Mouse (Mus musculus) retina, adult 2 months (tissue): ENCODE measurements around the gene Fcho1.
A peak's percentile ranks its signal among the peaks of the same experiment; 100 is the strongest.

Experiments
- DNase-seq: peaks from one replicate; pipeline ENCODE4 v3.0.0-alpha.2; 2012; ENCODE audit warnings: low read depth, low spot score

The Fcho1 gene

GRCm38 (mm10) chr8:71682832-71683231 lies 42.7 kb downstream of the Fcho1 start:
- no peak for DNase-seq

- no peak for DNase-seq
These were observed 44.1 kb downstream of the Fcho1 start for GRCm38 (mm10) chr8:71681369-71681915.

- no peak for DNase-seq
These were observed 45.0 kb downstream of the Fcho1 start for GRCm38 (mm10) chr8:71680471-71680870.

DNA sequence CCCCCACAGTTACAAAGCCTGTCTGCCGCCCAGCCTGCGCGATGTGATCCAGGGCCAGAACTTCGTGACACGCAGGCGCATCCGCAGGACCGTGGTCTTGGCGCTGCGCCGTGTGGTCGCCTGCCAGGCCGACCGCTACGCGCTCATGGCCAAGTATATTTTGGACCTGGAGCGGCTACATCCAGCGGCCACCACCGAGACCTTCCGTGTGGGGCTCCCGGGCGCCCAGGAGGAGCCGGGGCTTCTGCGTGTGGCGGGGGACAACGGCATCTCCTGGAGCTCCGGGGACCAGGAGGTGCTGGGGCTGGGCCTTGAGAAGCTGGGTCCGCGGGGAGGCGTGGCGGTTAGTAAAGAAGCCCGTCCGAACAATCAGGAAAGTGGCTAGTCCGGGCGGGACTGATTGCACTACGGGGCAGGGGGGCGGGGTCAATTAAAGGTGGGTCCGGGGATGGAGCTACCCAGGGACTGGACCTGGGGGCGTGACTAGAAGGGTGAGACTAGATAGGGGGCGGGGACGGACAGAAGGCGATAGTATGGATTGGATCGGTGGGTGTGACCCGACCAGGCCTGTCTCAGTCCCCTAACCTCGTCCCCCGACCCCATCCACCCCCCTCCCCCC lies 45.9 kb downstream of the Fcho1 start:
- DNase-seq: no peak

DNA sequence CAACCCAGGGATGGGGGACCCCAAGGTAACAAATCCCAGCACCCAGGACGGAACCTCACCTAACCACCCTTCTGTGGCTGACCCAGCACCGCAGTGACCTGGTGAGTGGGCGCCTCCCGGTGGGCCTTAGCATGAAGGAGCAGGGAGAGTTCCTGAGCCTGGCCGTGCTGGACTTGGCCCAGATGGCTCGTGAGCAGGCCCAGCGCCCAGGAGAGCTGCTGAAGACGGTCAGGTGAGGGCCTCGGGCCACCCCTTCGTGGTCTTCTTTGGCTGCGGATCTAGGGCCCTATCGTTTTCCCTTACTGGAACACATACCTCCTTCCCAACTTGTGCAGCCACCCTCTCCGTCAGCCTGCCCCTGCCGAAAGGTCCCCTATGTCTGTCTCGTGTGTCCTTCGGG lies 46.4 kb downstream of the Fcho1 start:
- DNase-seq: no peak

DNA sequence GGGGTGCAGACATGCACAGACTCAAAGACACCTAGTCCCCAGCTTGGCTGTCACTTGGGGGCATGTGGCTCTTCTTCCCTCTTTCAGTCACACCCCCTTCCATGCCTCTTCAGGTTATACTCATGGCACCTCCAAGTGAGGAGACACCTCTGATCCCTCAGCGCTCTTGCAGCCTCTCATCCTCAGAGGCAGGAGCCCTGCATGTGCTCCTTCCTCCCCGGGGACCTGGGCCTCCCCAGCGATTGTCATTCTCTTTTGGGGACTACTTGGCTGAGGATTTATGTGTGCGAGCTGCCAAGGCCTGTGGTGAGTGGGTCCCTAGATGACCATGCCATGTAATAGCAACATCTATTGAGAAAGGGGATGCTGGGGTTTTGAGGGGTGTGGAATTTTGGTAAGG lies 47.3 kb downstream of the Fcho1 start:
- DNase-seq: no peak

- DNase-seq: no peak
These were observed 48.0 kb downstream of the Fcho1 start for GRCm38 (mm10) chr8:71677555-71677954.

DNA sequence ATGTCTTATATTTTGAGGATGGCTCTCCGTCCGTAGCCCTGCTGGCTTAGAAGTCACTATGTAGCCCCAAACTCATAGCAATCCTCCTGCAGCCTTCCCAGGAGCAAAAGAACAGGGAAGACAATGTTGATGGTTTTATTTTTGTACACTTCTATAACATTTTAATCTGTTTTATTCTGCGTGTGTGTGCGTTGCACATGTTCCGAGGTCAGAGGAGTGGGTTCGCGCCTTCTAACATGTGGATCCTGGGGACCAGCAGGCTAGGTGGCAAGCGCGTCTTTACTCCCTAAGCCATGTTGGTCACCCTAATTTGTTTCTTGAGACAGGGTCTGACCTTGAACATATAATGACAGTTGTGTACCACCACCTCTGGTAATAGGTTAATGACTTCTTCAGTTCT lies 48.7 kb downstream of the Fcho1 start:
- DNase-seq: no peak

DNA sequence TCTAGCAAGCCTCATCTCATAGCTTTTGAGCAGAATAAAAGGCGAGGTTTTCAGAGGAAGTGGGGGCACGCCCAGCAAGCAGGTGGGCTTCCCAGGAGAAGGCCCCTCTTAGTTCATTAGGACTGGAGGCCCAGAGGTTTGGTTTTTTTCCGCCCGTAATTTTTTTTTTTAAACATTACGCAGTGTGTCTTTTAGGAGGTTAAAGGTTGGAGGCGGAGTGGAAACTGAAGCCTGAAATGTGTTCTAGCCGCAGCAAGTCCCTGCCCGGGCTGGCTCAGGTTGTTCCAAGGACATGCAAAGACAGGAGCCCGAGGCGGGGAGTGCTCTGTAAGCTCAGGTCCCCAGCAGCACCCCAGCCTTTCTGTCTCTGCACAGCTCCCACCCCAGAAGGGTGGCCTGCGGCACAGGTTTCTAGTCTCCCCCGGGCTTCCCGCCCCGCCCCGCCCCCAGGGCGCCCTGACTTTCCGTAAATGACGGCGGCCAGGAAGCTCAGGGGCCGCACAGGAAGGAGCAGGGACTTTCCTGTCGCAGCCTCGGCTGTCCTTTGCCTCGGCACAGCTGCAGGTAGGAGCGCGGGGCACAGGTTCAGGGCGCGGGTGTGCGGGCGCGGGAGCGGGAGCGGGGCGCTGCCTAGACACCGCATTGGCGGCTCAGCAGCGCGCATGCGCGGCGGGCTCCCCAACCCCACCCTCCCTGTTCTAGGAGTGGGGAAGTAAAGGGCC lies 49.3 kb downstream of the Fcho1 start, which contains the start of gene Jak3:
Jak3 (plus strand) TSS at position 277 of the 722 bp plus-strand sequence.
- no peak for DNase-seq

DNA sequence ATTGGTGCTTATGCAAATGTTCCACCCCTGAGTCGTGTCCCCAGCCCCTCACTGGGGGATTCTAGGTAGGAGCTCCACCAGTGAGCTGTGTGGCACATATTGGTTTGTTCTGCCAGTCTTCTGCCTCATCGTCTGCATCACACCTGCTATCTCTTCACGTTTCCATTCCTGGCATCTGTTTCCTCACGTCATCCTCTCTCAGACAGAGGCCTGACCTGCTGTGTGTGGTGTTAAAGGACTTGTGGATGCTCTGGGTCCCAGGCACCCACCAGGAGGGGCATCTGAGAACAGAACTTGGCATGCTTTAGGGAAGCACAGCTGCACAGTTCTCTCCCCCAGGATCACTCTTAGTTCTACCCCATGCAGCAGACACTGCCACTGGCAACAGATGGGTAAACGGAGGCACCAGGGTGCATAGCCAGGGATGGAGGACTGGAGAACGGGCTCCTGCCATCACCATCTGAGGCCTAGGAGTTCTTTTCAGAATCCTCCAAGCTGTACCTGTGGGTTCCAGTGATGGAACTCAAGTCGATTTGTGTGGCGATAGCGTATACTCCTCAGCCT lies 50.0 kb downstream of the Fcho1 start:
- no peak for DNase-seq

GRCm38 (mm10) chr8:71674071-71674470 lies 51.4 kb downstream of the Fcho1 start:
- no peak for DNase-seq

DNA sequence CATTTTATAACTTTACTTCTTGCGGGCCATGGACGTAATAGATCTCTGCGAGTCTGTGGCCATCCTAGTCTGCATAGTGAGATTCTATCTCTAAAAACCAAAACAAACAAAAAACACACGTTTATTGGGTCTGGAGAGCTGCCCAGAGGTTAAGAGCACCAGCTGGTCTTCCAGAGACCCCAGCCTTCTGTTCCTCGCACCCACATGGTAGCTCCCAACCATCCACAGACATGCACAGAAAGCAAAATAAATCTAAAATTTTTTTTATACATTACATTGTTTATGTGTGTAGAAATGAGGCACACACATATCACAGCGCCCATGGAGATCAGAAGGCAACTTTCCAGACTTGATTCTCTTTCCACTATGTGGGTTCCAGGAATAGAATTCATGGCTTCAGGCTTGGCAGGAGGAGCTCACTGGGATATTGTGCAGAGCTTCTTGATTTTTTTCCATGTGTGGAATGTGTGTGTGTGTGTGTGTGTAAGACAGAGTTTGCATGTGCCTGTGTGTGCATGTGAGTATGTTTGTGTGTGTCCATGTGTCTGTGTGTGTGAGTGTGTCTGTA lies 53.3 kb downstream of the Fcho1 start:
- DNase-seq: no peak

DNA sequence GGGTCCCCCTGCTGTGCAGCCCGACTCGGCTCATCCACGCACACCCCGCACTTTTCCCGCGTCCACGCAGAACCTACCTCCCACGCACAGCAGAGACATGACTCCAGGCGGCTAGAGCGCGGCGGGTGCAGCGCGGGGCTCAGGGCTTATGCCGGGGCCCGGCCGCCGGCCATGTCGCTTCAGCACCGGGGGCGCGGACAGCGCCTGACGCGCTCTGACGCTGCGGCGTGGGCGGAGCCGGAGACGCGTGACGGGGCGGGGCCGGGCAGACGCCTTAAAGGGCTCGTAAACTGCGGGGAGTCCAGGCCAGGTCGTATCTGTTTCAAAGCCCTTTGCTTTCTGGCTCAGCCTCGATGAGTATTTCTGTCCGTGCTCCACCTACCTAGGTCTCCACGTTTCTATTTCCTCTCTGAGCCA lies 54.0 kb downstream of the Fcho1 start, which contains the start of gene Unc13a:
Unc13a (minus strand) TSS at position 209 of the 417 bp plus-strand sequence.
- DNase-seq: peak; percentile 75

DNA sequence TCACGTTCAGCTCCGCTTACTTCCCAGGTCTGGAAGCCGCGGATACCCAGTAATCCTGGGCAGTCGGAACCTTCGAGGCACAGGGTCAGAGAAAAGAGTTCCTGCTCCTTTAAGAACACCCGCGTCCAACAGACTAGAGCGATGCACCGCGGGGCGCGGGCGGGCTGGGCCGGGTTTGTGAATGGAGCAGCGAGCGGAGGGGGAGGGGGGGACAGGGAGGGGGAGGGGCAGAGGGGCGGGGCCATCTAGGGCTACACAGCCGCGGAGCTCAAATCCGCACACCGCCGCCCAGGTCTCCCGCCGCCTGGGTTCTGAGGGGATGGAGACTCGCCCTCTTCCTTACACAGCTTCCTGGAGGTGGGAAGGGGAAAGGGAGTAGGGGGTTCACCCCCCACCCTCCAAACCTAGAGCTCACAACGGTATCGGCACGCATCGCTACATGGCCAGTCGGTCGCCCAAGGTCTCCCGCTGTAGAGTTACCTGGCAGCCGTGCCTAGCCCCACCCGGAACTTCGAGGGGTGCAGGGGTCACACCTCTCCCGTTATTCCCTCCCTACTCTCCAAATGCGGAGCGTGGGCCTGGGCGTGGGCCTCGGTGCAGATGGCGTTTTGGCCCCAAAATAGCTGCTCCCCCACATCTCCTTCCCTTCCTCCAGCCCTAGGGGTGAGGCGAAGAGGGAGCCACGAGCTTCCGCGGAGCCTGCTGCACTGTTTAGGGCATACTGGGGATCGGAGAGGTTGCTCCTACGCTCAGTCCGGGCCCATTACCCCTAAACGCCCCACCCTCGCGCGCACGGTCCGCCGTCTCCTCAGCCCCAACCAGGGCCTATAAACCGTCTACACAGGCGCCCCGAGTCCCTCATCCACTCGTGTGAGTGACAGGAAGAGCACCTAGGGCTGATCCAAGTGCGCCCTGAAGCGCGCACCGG lies 54.6 kb downstream of the Fcho1 start:
- DNase-seq: peak; percentile 70

GRCm38 (mm10) chr8:71670198-71670597 lies 55.3 kb downstream of the Fcho1 start:
- DNase-seq: no peak

DNA sequence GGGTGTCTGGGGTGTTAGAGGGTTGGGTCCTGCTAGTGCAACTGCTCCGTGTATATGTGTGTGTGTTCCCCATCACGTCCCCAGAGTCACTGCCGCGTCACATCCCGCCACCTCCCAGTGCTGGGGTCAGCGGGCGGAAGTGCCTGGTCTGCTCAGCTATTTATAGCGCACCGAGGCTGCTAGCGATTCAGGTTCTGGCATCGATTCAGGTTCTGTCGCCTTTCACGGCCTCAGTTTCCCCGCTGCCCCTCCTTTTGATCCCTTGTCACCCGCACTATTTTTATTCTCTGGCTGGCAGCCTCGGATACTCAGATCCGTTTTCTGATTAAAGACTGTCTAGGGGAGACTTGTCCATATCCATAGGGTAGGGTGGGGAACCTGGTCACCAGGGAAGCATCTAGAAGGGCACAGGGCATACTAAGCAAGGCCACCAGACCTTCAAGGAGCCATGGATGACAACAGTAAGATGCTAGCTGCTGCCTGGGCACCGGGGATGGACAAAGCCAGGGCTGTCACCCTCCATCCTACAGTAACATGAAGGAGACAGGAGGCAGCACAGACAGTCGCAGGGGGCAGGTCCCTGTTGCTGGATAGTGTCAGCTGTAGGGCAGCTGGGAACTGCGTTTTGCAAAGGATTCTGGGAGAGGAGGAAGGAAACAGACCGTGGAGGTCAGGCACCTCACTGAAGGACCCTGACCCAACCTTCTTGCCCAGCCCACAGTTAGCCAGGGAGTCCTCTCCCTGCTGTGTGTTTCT lies 57.1 kb downstream of the Fcho1 start:
- no peak for DNase-seq

GRCm38 (mm10) chr8:71667256-71667655 lies 58.3 kb downstream of the Fcho1 start:
- DNase-seq: no peak

- DNase-seq: no peak
These were observed 58.7 kb downstream of the Fcho1 start for GRCm38 (mm10) chr8:71666855-71667254.

DNA sequence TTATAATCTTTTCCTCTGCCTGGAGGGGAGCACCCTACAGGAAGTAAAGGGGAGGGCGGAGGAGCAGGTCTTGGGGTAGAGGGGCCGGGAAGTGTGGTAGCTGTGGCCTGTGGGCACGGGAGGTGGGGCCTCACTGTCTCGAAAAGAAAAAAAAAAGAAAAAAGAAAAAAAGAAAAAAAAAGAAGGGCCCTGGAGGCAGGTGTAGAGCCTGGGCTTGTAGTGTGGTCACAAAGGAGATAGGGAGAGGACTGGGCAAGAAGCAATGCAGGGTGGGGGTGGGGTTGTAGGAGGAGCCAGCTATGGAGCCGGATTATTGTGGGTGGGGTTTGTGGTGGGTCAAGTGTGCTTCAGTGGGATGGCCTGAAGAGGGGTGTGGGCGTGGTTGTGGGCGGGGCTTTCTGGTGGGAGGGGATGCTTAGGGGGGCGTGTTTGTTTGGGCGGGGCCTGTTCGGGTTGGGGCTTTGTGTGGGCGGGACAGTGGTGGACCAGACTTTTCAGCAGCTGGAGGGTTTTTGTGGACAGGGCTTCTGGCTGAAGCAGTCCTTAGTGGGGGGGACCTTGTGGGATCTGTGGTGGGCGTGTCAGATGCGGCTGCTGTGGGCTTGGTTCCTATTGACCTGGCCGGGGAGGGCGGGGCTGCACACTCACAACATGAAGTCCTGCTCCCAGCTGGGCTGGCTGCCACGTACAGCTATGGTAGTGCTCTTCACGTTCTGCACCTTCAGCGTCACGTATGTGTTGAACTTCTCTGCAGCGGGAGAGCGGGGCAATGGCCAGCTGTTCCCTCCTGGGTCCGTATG lies 60.0 kb downstream of the Fcho1 start:
- no peak for DNase-seq
